Mouse (Mus musculus) midbrain, postnatal 0 days (tissue): Measurements from ENCODE around the gene Klhdc8b. TPM values are rescaled to one million over a fixed set of nuclear protein-coding genes. Genes with fewer than 3 reads are reported as not detected.

Experiments used
- ATAC-seq: fragments of 200-750 bp; cut with Nextera tagmentation; 2 replicates; pipeline ENCODE4 v1.8.0; 2017; ENCODE audit warnings: moderate number of reproducible peaks, mild to moderate bottlenecking, moderate TSS enrichment, moderate library complexity; ENCODE audit not compliant: low FRiP score
- DNase-seq: peaks from one replicate; pipeline ENCODE4 v3.0.0-alpha.2; 2015; ENCODE audit warnings: low spot score
- H3K27ac ChIP-seq: fragments of 300-500 bp; sonication (generic); 2 replicates; pipeline ENCODE4 v1.5.1; 2014; ENCODE audit warnings: low read depth, mild to moderate bottlenecking, low read length, mixed read lengths
- H3K27me3 ChIP-seq: fragments of 300-500 bp; sonication (generic); 2 replicates; pipeline ENCODE4 v1.6.1; 2014; ENCODE audit warnings: low read length, control low read depth, mixed read lengths; ENCODE audit not compliant: insufficient read depth
- H3K36me3 ChIP-seq: fragments of 300-500 bp; sonication (generic); 2 replicates; pipeline ENCODE4 v1.6.1; 2014; ENCODE audit warnings: low read length, control low read depth, mixed read lengths; ENCODE audit not compliant: insufficient read depth
- H3K4me1 ChIP-seq: fragments of 300-500 bp; sonication (generic); 2 replicates; pipeline ENCODE4 v1.6.1; 2014; ENCODE audit warnings: mild to moderate bottlenecking, control low read depth, antibody characterized with exemption, low read length, mixed read lengths; ENCODE audit not compliant: insufficient read depth
- H3K4me2 ChIP-seq: fragments of 300-500 bp; sonication (generic); 2 replicates; pipeline ENCODE4 v1.6.1; 2014; ENCODE audit warnings: low read depth, mild to moderate bottlenecking, low read length, mixed read lengths; ENCODE audit not compliant: poor library complexity, severe bottlenecking
- H3K4me3 ChIP-seq: fragments of 300-500 bp; sonication (generic); 2 replicates; pipeline ENCODE4 v1.5.1; 2014; ENCODE audit warnings: low read depth, mild to moderate bottlenecking, low read length, moderate library complexity
- H3K9ac ChIP-seq: fragments of 300-500 bp; sonication (generic); replicated peaks from 2 replicates; pipeline ENCODE4 v1.6.1; 2014; ENCODE audit warnings: mild to moderate bottlenecking, low read length, moderate library complexity, mixed read lengths; ENCODE audit not compliant: poor library complexity, severe bottlenecking
- H3K9me3 ChIP-seq: fragments of 300-500 bp; sonication (generic); 2 replicates; pipeline ENCODE4 v1.6.1; 2016; ENCODE audit warnings: low read length, control low read depth
- CTCF ChIP-seq: IDR thresholded peaks from 2 replicates; pipeline ENCODE4 v1.5.1; 2016; ENCODE audit warnings: antibody characterized with exemption, mild to moderate bottlenecking
- WGBS: fragments of 180-500 bp; shearing (Covaris S2); extraction: QIAGEN DNeasy Blood & Tissue Kit; methylation state at CpG from one replicate; pipeline ENCODE4 v1.1.7; 2014; 5-methylcytosine and 5-hydroxymethylcytosine counted together
- polyA plus RNA-seq: library from polyadenylated mRNA; unstranded; fragments of >200 nt; fragmentation: Nextera tagmentation; extraction: Ambion mirVana; gene quantifications from 2 replicates; pipeline ENCODE4 v1.2.1, GENCODE M21; 2015
- total RNA-seq: library from RNA; depleted of rRNA; stranded (reverse); fragments of >200 nt; gene quantifications from 2 replicates; pipeline ENCODE4 v1.2.3, GENCODE M21; 2014

Klhdc8b gene
- total and polyA plus RNA-seq, 2 experiments from 2014 or later: 56.1 to 86.3 TPM

GRCm38 (mm10) chr9:108451519-108452160, 9.7 kb downstream of the Klhdc8b start:
- DNase-seq: no peak
- H3K4me2 ChIP-seq: peak overlapping the region; percentile 73
- no peak for TF ChIP-seq CTCF

DNA sequence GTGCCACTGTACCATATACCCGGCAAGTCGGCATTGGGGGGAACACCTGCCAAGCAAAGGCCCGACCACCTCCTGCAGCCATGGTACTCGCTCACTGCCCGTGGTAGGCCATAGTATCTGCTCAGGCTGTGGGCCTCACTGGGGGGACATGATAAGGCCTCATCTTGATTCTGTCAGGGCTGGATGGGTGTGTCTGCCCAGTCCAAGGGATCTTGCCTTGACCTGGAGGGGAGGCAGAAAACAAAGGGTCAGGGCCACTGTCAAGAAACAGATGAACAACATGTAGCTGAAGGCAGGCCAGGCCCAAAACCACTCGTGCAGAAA, 10.2 kb downstream of the Klhdc8b start:
- Histone ChIP-seq H3K27ac (peak overlapping the region; percentile 82), H3K27me3 (no peaks in the 10 kb centered on the region), H3K4me3 (peak overlapping the region; percentile 75), H3K9ac (peak overlapping the region; percentile 29), H3K4me2 (peak overlapping the region; percentile 73), H3K9me3 (no peaks in the 10 kb centered on the region), H3K4me1 (peaks cover 29% of the 10 kb centered on the region), H3K36me3 (peaks cover 17% of the 10 kb centered on the region)
- WGBS: 67% methylated on average over 6 of the region's 6 CpGs
- no peak for TF ChIP-seq CTCF
- DNase-seq: no peak
- ATAC-seq: no peak

More at GRCm38 (mm10) chr9:108451519-108452160, 9.7 kb downstream of the Klhdc8b start:
- Histone ChIP-seq H3K27me3 (no peaks in the 10 kb centered on the region), H3K27ac (peak overlapping the region; percentile 82), H3K4me1 (peaks cover 29% of the 10 kb centered on the region), H3K4me3 (peak overlapping the region; percentile 75), H3K9me3 (no peaks in the 10 kb centered on the region), H3K9ac (peak overlapping the region; percentile 90), H3K36me3 (peaks cover 17% of the 10 kb centered on the region)
- 44% methylated on average over 6 of the region's 6 CpGs for WGBS
- ATAC-seq: no peak

DNA sequence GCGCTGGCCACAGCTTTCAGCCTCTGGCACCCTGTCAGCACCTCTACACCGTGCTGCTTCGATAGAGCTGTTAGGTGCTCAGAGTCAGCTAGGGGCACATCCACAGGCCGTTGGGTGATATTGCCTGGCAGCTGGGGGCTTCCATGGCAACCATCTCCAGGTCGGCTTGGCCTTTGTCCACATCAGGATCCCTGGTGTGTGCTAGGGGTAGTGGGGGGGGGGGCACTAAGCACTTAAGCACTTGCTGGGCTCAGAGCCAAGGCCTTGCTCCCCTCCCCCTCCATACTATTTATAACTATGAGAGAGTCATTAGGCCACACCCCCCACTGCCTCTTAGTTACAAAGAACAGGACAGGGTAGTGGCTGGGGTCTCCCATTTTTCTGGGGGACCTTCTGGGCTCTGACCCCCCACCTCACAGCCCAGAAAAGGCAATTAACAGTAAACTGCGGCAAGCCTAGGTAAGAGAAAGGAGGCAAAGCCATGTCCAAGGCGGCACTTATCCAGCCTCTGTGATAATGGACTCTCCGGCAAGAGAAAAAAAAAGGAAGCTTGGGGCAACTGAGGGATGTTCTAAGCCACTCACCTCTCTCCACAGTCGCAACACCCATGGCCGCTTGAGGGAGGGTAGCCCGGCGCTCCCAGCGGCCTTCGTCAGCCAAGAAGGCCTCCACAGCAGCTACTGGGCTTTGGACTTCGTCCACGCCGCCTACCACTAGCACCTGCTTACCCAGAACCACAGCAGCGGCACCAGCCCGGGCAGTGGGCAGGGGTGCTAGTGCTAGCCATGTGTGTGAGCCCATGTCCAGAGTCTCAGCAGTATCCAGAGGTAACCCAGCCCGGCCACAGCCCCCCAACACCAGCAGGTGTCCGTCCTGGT, 10.8 kb downstream of the Klhdc8b start:
- Histone ChIP-seq H3K36me3 (peaks cover 17% of the 10 kb centered on the region), H3K4me2 (peak overlapping the region; percentile 73), H3K9me3 (no peaks in the 10 kb centered on the region), H3K27ac (peak overlapping the region; percentile 82), H3K27me3 (no peaks in the 10 kb centered on the region), H3K4me1 (peaks cover 29% of the 10 kb centered on the region), H3K4me3 (peak overlapping the region; percentile 75), H3K9ac (peak overlapping the region; percentile 29)
- DNase-seq (peak; percentile 76), ATAC-seq (peak; percentile 35)
- 37% methylated on average over 21 of the region's 21 CpGs for WGBS
- peak; percentile 8; the same call in 1 of the 2 replicates for TF ChIP-seq CTCF

DNA sequence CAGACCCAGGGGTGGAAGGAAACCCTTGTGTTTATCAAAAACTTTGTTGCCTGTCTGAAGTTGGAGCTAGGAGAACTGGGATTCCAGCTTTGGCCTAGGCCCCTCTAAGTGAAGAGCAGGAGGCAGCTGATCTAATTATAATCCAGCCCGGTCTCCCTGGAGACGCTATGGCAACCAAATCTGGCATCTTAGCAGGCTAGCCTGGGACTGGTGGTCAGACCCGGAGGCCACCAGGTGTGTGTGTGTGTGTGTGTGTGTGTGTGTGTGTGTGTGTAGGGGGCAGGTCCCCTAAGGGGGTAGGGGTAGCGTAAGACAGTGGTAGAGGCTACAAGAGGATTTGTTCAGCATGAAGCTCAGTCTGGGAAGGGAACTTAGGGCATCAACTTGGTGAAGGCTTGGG, 11.5 kb downstream of the Klhdc8b start:
- Histone ChIP-seq H3K27ac (peak overlapping the region; percentile 82), H3K27me3 (no peaks in the 10 kb centered on the region), H3K36me3 (peaks cover 17% of the 10 kb centered on the region), H3K9me3 (no peaks in the 10 kb centered on the region), H3K9ac (no peak overlapping the region; the same call in 1 of the 2 replicates), H3K4me2 (peak overlapping the region; percentile 73), H3K4me3 (peak overlapping the region; percentile 15), H3K4me1 (peaks cover 29% of the 10 kb centered on the region)
- ATAC-seq: peak; percentile 22; the same call in 1 of the 2 replicates
- DNase-seq: peak; percentile 79
- no peak for TF ChIP-seq CTCF
- 11% methylated on average over 4 of the region's 4 CpGs for WGBS

- TF ChIP-seq CTCF: no peak
- DNase-seq (no peak), ATAC-seq (no peak)
- no peak overlapping the region for H3K27ac ChIP-seq
- WGBS: 69% methylated on average over 9 of the region's 9 CpGs
- H3K9ac ChIP-seq: no peak overlapping the region
- no peak overlapping the region for H3K4me2 ChIP-seq
- peaks cover 17% of the 10 kb centered on the region for H3K36me3 ChIP-seq
- H3K27me3 ChIP-seq: no peaks in the 10 kb centered on the region
- H3K4me1 ChIP-seq: peaks cover 7% of the 10 kb centered on the region
- no peaks in the 10 kb centered on the region for H3K9me3 ChIP-seq
- no peak overlapping the region for H3K4me3 ChIP-seq
Observed at GRCm38 (mm10) chr9:108445125-108445524, 16.3 kb downstream of the Klhdc8b start.
